Mouse (Mus musculus) thymus, adult 18-20 months (tissue): ENCODE data around the gene Gm7971.
"Not testable (repeated sequence)": the region's sequence is repeated elsewhere in the genome, so short reads cannot be mapped to it uniquely, and the experiment has no call there.

Experiments used
- DNase-seq, 2 experiments: peaks; one replicate each; pipeline ENCODE4 v3.0.0; 2022; ENCODE audit warnings: mixed read lengths in 2 of 2

Gm7971 gene

GRCm38 (mm10) chr5:95594775-95595174, at the start of gene Gm7971:
Gene Gm7971 (minus strand): TSS chr5:95594875.
- DNase-seq: not testable (repeated sequence)
